Mouse (Mus musculus) heart, postnatal 10 days (tissue): ENCODE measurements at regions not wholly inside any gene's neighbourhood (a gene's known extent, or its start where the extent isn't known, plus 50 kb on each side); places are given as distances from the start of the nearest gene placed in this dataset.
A peak's percentile ranks its signal among the peaks of the same experiment; 100 is the strongest.
"Not testable (repeated sequence)": the region's sequence is repeated elsewhere in the genome, so short reads cannot be mapped to it uniquely, and the experiment has no call there.

Source experiments
- DNase-seq, 2 experiments: peaks; one replicate each; pipeline ENCODE4 v3.0.0; 2021
- intact Hi-C: fragments of 180-260 bp; cut with DNase I; formaldehyde crosslinking; loops from one replicate; pipeline ENCODE4 v1.15.1; 2025

DNA sequence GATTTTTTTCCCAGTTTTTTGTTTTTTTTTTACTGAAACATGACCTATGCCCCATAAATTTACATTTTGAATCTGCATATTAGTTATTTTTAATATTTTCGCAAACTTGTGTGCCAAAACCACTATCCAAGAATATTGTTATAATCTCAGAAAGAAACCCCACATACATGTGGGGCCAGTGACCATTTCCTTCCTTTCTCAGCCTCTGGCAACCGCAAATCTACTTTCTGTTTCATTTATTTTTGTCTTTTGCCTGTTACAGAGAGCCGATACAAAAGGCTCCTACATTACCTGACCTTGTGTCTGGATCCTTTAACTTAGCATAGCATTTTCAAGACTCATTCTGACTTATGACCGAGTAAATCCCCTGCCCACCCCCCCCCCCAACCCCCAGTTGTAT is 158.8 kb downstream of the Ifng start:
- intact Hi-C loops: loop anchor here (10.0 kb wide), 2 partner anchors 115 to 165 kb away; no protein-coding TSS in a partner anchor
- DNase-seq: no peak

DNA sequence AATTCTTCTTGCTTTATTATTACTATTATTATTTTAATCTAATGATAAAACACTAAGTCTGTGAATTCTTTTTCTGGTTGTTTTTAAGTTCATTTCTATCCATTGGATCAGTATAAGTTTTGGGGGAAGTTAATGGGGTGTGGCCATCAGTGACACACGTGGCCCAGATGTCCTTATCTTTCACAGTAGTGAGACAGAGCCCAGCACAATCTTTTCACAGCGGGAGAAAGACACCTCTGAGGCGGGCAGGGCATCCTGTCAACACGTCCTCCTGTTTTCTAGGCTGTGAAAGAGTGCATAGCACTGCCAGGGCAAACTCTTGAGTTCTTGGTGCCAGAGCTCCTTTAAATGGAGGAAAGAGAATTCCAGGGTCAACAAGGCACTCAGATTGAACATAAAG is 162.1 kb downstream of the Ifng start:
- DNase-seq: no peak
- intact Hi-C loops: no loop called here

DNA sequence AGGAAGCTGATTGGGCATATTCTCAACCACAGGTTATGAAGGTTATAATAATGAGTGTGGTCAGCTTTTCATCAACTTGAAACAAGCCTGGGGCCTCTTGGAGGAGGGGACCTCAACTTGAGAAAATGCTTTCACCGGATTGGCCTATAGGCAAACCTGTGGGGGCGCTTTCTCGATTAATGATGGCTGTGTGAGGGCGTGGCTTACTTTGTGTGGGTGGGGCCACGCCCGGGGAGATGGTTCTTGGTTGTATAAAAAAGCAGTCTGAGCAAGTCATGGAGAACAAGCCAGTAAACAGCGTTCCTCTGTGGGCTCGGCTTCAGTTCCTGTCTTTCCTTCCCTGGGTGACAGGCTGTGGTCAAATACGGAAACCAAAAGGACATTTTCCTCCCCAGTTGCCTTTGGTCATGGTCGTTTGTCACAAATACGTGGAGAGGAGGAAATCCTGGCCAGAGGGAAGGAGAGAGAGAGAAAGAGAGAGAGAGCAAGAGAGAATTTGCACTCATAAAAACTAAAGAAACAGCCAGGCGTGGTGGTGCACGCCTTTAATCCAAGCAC is 163.1 kb downstream of the Ifng start:
- intact Hi-C loops: no loop called here
- no peak for DNase-seq

DNA sequence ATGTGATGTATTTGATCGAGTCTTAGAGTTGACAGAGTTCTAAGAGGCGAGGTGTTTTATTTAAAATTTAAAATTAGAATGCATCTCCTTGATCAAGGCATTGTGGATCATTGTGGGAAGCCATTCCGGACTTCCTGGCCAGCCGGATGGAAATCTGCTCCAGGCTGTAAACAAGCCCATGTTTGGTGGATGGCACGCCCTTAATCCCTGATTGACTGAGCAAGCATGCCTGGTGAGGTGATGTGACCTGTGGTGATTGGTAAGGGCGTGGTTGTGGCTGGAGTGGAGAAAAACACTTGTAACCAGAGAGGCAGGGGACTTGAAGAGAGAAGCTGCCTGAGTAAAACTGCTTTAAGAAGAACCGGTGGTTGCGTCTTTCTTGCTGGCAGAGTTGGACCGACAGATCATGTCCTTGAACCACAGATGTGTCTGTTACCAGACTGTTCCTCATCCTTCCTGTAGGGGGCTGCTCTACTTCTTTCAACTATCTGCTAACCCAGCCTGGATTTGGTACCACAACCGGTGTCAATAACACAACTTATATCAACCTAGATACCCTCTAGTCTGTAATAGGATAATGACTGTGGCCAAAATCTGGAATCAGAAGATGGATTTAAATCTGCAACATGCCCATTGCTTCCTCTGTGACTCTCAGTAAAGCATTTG is 164.4 kb downstream of the Ifng start:
- intact Hi-C loops: no loop called here
- DNase-seq: no peak

DNA sequence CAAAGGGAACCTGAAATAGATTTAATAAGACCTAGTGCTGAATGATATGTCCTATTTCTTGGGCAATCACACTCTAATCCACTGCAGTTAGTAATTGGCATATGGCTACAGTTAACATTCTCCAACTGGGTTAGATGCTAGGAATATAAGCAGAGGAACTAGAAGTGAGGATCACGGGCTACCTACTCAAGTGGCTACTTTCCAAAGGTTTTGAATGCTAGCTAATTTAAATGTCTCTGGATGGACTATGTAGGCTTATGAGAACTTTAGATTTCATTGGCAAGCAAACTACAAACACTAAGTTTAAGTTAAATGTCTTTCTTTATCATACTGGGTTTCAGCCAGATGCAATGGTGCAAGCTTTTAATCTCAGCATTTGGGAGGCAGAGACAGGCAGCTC is 166.6 kb downstream of the Ifng start:
- DNase-seq: no peak
- intact Hi-C loops: no loop called here

DNA sequence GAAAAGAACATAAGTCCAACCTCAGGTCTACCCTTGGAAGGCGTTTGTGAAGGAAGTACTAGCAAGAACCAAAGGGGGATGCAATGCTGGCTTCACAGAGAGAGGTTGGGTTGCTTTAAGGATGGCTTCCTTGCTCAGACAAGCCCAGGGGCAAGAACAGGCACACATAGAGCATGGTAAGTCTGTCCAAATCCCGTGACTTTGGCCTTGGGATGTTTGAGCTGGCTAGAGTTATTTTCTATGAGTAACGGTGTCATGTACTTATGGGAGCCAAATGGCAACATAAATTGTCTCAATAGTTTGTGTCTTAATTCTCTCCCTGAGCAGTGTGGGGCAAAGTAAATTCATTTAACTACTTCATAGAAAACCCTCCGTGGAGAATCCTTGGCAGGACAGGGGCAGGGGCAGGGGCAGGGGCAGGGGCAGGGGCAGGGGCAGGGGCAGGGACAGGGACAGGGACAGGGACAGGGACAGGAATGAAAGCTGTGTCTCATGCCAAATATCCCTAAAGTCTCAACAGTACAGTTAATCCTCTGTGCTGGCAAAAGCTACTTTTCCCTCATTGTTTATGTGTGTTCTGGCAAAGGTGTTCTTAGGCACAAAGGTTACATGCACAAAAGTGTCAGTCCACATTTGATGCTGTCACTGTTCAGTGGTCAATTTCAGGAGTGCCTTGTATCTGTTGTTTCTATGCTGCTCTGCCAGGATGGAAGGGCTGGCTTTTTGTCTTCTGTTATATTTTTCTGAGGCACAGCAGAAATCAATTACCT is 167.7 kb downstream of the Ifng start:
- intact Hi-C loops: no loop called here
- DNase-seq: no peak

DNA sequence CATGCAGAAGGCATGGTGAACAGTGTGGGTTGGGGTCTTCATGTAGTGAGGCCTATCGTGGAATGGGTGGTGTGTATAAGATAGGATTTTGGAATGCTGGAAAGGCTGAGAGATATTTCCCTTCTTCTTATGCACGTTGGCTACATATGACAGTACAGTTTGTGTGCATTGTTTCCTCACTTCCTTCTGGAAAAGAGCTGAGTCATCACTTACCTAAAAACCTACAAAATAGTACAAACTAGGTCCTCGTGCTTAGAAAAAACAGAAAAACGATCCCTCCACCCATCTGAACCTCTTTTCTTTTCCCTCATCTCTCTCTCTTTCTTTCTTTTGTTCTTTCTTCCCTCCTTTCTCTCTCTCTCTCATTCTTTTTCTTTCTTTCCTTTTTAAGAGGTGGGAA is 168.3 kb downstream of the Ifng start:
- DNase-seq: no peak
- intact Hi-C loops: no loop called here

DNA sequence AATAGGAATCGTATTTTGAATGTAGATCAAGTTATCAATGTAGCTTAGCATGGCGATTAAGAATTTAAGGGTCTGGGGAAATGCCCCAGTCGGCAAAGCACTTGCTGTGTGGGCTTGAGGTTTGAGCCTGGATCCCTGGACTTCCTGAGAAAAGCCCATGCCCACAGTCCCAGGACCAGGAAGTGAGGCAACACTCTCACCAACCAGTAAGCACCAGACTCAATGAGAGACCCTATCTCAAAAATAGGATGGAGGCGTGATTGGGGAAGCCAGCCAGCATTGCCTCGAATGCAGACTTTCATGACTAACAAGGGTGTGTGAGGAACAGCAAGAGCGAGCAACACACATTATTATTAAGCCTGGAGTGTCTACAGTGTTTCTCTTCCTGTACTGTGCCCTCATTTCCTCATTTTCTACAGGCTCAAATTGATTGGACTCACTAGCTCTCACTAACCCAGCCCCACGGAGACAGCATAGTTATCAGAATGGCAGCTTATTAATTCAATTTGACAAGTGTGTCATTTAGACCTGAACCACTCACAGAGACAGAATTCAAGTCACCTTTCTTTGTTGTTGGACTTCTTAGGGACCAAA is 170.1 kb downstream of the Ifng start:
- intact Hi-C loops: no loop called here
- DNase-seq: no peak

DNA sequence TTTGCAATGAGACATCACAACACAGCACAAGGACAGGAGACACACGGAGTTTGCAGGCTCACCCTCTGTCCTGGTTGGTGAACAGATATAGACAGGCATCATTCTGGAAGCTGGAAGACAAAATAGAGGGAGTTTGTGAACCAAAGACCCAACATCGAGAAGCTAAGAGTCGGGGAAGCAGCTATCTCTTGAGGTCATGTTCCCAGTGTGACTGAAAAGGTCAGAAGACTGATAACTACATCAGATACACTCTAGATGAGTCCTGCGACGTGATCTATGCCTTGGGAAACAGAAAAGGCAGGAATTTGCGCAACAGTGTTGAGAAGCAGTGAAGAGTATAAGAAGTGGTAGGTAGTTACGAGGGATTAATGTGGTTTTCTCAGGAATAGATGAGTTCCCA is 171.2 kb downstream of the Ifng start:
- DNase-seq: no peak
- intact Hi-C loops: no loop called here

DNA sequence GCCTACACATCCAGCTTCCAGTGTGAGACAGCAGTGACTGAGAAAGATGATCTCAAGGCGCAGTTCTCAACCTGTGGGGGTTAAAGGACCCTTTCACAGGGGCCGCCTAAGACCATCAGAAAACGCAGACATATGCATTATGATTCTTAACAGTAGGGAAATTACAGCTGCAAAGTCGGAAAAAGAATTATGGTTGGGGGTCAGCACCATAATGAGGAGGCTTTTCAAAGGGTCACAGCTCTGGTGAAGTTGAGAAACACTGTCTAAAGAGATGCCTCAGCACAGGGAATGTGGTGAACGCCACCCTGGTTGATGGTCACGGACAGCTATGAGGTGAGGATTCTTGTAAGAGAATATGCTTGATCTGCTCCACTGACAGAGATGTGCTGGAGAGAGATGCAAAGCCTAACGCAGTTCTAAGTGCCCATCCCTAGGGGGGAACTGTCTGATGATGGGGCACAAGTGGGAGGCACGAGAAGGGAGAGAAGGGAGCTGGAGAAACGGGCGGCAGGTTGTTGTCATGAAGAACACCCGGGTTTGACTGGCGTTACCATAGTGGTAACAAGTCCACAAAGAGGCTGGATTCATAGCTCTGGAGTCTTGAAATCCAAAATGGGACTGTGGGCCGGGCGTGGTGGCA is 172.3 kb downstream of the Ifng start:
- intact Hi-C loops: no loop called here
- no peak for DNase-seq

DNA sequence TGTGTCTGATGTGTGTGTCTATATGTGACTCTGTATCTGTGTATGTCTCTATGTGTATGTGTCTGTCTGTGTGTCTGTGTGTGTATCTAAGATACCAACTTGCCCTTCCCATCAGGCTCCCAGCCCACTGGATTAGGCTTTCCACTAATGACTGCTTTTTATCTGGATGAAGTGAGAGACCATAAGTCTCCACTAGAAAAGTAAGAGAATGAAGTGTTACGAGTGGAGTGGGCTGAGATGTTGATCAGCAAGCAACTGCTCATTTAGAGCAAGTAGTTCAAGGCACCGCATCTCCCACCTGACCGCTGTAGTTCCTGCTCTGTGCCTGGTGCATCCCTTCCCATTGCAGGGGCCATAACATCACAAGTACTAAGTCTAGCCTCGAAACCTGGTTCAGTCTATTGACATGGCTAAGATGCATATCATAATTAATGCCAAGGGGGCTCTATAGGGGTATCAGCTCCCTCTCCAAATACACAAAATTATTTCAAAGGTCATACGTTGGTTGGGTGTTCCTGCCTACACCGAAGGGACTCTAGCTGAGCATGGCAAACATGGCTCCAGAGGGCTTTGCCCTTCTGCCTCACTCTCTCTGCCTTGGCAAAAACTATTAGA is 173.5 kb downstream of the Ifng start:
- DNase-seq: no peak
- intact Hi-C loops: no loop called here

DNA sequence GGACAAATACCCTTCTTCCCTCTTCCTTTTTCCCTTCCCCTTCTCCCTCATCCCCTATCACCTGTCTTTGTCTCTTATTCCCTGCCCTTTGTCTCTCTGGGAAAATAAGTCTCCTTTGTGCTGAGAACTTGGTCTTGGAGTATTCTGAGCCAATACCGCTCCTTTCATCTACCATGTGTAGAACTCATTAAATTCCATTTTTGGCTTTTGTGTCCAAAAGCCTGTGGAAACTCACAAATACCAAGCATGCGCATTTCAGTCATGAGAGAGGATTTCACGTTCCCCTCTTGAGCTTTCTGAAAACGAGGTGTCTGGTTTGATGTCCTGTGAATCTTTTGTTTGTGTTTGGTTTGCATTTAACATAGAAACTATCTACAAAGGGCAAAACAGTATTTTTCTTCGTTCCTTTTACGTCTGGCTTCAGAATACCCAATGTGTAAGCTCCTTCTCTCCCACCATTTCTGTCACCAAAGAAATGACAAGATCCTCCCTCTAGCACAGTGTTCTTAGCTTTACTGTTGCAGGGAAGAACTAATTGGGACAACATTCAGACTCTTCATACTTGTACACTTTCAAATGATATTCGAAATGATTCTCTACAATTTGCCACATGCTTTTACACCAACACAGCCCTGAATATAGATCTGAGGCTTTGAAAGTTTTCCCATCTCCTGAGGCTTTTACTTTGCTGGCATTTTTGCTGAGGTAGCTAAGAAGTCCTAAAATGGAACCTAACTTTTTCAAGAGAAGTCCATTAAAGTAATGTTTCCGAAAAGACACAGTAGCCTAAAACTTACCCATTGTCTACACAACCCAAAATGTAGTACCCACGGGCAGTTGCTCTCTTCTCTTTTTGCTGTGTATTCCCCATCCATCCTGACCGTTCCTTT is 174.5 kb downstream of the Ifng start:
- no peak for DNase-seq
- intact Hi-C loops: no loop called here

DNA sequence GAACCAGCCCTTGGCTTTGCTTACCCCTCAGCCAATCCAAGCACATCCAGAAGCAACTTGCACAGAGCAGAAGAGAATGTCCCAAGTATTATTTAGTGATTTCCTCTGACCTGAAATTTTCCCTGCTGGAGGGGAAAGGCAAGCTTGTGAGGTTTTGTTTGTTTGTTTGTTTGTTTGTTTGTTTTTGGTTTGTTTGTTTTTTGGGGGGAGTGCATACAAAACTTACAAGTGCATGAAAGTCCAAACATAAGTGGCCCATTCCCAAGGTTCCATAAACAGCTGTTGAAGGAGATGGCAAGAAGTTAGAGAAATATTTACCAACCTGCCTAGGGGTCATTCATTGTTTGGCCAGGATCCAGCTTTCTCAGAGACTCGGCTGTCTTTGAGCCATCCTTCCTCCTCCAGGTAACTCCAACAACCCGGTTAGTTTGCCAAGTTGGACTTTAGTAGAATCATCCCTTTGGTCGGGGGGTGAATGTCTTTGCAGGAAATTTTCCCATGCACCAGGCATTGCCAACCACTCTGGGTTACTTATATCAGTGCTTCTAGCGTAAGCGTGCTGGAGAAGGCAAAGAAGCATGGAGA is 175.3 kb downstream of the Ifng start:
- intact Hi-C loops: no loop called here
- no peak for DNase-seq

DNA sequence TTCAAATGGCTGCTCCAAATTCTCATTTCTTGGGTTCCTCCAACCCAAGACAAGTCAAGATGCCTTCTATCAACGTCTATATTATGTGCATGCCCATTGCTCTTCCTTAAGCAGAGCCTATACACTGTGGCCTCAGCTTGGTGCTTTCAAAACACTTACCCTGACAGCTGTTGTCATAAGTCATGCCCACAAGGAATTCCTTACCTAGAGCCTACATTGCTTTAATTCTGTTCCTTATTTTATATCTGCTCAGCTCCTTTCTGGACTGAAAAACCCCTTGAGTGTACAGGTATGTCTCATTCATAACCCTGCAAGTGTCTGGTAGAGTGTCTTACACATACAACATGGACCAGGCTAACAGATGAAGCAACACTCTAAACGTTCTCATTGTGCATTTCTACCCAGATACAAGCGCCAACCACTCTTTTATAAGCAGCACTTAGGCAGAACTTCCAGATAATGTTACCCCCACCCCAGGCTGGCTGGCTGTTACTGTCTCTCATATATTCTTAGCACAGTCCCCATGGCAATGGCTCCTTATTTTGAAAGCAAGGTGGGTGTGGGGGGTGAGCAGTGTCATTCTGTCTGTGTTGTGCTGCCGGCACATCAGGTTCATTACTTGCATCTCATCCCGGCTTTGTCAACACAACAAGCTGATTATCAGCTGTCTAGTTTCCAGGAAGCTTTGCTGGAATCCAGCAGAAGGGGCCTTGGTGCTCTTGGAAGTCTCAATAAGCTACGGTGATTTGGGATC is 176.6 kb downstream of the Ifng start:
- intact Hi-C loops: no loop called here
- DNase-seq: peak; percentile 27 to 42

DNA sequence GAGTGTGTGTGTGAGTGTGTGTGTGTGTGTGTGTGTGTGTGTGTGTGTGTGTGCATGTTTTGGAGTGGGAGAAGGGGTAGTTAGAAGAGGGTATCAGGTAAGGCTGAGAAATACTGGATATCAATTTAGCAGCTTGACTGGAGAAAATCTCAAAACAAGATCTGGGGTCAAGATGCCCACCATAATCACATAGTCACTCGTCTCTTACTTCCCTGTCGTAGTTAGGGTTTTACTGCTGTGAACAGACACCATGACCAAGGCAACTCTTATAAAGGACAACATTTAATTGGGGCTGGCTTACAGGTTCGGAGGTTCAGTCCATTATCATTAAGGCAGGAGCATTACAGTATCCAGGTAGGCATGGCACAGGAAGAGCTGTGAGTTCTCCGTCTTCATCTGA is 177.4 kb downstream of the Ifng start:
- DNase-seq, intact Hi-C loops: not testable (repeated sequence)

DNA sequence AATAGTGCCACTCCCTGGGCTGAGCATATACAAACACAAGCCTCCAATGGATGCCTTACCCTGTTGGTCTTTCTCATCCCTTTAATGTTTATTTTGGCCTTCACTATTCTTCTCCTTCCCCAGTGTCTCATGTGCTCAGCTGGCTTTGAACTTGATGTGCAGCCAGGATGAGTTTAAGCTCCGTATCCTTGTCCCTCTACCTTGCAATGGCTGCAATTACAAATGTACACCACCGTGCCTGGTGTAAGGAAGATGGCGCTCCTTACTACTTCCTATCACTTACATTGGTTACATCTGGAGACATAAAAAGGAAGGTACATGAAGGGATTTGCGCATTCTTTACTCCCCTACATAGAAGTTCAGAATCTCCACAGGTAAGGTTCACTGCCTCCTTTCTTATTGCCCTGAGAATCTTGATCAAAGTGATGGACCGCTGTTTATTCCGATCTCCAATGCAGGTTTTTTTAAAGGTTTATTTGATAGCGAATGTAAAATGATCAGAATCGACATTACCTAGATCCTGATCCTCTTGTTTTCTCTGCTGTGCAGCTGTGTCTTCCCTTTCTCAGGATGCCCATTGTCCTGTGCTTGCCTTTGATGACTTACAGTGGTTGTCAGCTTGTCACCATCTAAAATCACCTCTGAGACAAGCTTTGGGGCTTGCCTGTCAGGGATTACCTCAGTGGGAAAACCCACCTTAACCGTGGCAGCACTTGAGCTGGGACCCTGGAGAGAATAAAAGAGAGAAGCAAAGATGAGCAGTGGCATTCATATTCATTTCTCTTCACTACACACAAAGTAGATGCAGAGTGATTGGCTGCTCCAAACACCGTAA is 178.1 kb downstream of the Ifng start:
- no peak for DNase-seq
- intact Hi-C loops: no loop called here

DNA sequence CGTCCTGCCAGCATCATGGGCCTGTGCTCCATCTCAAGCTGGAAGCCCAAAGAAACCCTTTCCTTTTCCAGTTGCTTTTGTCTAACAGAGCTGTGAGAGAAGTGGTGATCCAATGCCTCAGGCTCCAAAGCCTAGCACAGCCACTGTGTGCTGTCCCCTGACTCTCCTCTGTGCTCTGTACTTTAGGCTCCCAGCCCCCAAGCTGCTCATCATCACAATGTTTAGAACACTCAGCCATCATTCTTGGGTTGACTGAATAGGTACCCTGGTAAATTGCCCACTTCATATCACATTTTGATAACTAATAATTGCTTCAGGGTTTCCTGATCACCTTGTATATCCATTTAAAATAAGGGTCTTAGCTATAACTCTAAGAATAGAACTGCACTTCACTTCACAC is 178.8 kb downstream of the Ifng start:
- intact Hi-C loops: no loop called here
- no peak for DNase-seq

DNA sequence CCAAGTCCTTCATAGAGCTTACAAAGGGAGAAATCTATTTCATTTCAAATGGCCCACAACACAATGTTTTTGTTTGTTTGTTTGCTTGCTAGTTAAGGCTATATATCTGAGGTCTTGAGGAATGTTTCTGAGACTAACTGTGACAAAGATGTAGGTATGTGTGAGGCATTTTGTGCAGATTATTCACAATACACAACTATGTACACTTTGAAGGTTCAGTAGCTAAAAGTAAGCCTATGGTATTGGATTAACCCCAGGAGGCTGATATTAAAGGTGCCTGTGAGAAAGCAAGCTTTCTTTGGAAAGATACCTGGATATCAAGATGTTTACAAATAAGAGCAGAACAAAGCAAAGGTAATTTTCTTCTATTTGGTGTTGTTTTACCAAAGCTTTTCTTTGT is 179.8 kb downstream of the Ifng start:
- no peak for DNase-seq
- intact Hi-C loops: no loop called here
